Mouse (Mus musculus) lung, postnatal 4 days (tissue): Measurements from ENCODE around the gene Prkg1.

Experiments used
- DNase-seq, 2 experiments: peaks; one replicate each; pipeline ENCODE4 v3.0.0; 2021

The Prkg1 gene

GRCm38 (mm10) chr19:31764801-31765340 lies at the start of gene Prkg1:
Gene Prkg1 (minus strand): TSS chr19:31765033.
- DNase-seq, result peak; percentile 48 to 54

GRCm38 (mm10) chr19:31813087-31813486 lies 48.3 kb upstream of the Prkg1 start:
- no peak for DNase-seq

- DNase-seq, result no peak
These were observed 46.5 kb upstream of the Prkg1 start for GRCm38 (mm10) chr19:31811371-31811770.

DNA sequence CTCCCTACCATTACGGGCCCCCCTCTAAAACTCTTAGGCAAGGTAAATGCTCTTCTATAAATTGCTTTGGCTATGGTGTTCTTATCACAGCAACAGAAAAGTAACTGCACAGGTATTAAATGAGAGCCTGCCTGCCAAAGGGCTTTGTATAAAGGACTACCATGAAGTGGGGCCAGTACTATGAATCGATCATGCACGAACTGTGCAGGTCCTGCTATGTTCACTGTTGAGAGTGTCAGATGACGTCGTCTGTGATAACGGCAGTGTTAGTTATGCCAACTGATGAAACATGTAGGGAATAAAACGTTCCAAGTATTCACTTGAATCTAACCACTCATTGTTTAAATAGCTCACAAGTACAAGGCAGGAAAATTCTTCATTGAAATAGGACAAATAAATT lies 40.6 kb upstream of the Prkg1 start:
- DNase-seq, result no peak

GRCm38 (mm10) chr19:31795485-31796046 lies 30.7 kb upstream of the Prkg1 start:
- DNase-seq, result no peak

- no peak for DNase-seq
These were observed 26.9 kb upstream of the Prkg1 start for GRCm38 (mm10) chr19:31791724-31792123.

DNA sequence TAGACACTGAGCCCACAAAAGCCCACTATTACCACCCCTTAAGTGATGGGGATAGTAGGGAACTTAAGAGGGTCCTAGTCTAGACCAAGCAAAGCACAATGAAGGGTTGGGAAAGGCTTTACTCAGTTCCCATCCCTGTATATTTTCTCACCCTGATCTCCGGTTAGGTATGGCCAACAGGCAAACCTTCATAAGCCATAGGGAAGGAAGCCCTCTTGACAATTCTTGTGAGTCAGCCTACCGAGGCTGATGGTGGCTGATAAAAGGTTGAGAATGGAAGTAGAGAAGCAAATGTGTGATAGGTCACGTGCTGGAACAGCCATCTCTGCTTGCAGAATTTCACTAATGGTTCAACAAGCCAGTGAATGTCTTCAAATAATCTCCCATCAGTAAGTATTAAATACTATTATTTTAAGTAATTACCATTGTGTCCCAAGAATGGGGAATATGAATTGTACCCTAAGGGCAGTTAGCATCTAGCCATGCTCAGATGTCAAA lies 16.7 kb upstream of the Prkg1 start:
- DNase-seq, result no peak

GRCm38 (mm10) chr19:31781077-31781476 lies 16.2 kb upstream of the Prkg1 start:
- no peak for DNase-seq

GRCm38 (mm10) chr19:31780222-31780621 lies 15.4 kb upstream of the Prkg1 start:
- DNase-seq, result no peak

- DNase-seq, result no peak
These were observed 14.2 kb upstream of the Prkg1 start for GRCm38 (mm10) chr19:31779021-31779420.

GRCm38 (mm10) chr19:31767004-31767403 lies 2.2 kb upstream of the Prkg1 start:
- no peak for DNase-seq

GRCm38 (mm10) chr19:31765451-31765850 lies 618 bp upstream of the Prkg1 start:
- DNase-seq, result no peak

GRCm38 (mm10) chr19:31763951-31764800 lies 657 bp downstream of the Prkg1 start:
- DNase-seq, result peak; percentile 69 to 81

DNA sequence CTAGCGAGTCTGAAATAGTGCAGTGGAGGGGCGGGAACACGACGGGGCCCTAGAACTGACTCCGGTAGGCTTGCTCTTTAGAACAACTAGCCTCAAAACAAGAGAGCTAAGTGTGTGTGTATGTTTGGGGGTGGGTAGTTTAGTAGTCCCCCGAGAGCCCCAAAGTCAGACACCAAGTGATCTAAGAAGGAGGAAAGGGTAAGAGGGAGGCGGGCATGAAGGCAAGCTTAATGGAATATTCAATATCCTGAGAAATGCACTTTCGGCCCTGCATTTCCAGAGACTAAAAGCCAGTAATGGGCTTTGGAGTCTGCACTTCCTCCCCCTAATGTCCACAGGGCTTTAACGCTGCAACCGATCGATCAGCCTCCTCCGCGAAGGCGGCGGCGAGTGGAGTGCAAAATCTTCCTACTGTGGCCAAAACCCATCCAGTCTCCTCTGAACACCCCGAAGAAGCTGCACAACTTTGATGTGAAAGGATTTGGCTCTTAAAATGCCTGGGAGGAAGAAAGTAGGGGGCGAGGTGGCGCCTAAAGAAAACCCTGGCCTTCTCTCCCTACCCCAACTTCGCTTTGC lies 1.5 kb downstream of the Prkg1 start:
- peak; percentile 26 to 30 for DNase-seq

DNA sequence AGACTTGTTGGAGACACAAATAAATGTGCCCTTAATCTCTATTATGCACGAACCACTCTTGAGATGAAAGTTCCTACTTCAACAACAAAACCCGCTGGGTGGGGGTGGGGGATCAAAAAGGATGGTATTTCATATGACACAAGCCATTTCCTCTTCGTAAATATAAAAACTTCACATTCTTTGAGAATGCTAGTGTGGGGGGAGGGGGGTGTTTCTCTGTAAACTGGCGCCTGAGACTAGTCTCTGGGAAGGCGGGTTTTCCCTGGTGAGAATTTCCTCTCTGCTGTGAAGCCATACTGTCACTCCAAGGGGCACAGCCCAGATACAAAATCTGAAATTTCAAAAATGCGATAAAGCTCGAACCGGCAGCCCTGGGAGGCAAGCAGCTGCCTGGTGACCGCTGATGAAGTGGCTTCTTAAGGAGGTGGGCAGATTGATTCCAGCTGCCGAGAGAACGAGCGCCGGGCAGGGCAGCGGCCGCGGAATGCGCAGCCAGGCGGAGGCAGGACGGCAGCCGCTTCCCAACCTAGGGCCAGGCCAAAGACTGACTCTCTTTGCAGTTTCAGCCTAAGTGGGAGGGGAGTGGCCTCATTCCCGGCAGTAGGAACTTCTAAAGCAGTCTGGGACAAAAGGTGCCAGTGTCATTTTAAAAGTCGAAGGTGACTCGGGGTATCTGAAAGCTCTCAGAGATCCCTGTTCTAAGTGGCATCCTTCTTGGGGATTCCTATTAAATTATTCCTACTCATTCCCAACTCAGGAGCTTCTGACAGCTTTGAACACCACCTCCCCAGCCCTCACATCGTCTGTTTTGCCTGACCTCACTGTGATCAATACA lies 2.2 kb downstream of the Prkg1 start:
- peak; percentile 81 to 93 for DNase-seq

- DNase-seq, result no peak
These were observed 5.0 kb downstream of the Prkg1 start for GRCm38 (mm10) chr19:31759855-31760254.

GRCm38 (mm10) chr19:31755929-31756792 lies 8.7 kb downstream of the Prkg1 start:
- peak in 1 of 2 experiments; percentile 64 for DNase-seq

DNA sequence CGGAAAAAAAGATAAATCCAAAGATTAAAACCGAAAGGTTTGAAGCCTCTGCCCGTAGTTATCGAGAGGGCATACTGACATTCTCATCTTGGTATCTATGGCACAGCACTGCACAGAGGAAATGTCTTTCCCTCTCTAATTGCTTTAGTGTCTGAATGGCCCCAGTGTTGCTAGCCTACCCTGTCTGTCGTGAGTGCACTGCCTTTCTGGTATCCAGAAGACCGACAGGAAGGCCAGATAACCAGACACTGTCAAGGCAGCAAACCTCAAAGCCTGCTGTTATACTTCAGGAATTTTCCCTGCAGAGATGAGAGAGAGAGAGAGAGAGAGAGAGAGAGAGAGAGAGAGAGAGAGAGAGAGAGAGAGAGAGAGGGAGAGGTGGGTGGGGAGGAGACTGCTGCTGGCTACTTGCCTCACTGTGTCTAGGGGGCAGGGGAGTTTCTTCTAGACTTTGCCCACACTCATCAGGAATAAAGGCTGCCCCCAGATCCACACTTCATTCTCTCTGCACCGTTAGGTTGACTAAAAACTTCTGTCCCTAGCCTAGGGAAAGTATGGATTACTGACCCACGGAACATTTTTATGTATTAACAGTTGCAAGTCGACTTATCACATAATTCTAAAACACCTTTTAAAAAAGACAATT lies 10.1 kb downstream of the Prkg1 start:
- no peak for DNase-seq

DNA sequence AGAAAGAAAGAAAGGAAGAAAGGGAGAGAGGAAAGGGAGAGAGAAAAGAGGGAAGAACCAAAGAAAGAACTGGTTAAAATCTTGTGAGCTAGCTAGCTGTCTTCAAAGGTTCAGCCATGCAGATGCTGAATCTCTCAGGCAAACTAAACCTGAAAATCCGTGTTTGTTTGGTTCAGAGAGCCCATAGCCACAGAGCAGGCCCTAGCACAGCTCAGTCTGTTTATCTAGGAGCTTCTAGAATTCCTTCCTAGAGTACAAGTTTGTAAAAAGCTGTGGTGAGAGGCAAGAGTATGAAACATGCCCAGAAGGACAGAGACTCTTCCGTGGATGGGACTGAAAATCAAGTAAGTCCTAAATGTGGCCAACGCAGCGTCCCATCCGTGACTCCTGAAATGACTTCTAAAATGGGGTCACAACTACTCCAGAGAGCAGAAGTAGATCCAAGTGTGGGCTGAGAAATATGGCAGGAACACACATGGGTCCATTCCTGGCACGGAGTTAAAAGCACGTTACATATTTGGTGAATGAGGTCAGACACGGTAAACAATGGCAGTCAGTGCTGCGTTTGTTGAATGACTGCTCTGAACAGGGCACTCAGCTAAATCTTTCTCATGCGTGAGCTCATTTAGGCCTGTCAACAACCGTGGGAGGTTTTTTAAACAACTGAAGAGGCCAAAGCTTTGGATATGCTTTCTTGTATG lies 13.7 kb downstream of the Prkg1 start:
- DNase-seq, result peak; percentile 44

DNA sequence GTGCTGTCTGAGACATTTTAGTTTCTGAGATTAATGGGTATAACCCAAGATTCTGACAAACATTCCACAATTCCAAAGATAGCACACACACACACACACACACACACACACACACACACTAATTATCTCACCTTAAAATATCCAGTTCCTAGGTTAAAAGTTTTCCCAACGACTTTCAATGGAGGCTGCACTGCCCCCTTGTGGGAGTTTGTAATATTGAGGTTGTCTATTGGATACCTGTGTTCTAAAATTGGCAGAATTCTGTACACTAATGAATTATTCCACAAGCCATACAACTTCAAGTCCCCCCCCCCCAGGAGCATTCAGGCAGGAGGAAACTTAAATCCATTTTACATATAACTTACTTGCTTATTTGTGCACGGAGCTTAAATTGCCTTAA lies 18.2 kb downstream of the Prkg1 start:
- peak in 1 of 2 experiments; percentile 54 for DNase-seq
